In genomic region chr10:9204096-9204495, GRCm38 (mm10) we compare ENCODE assay signal across 12 mouse cellular contexts.
DNase-seq lines count a peak whose midpoint lies in the region.
"Had no signal": no experiment of that assay in that cellular context is flagged by ENCODE, and none has a peak within 500 bp of the region (broad histone marks: within the 10 kb centered on the region; RNA-seq: fewer than 3 reads in every experiment).

No protein-coding gene starts in this region.

- DNase-seq in cerebellum, adult 18-20 months = peak; percentile 45 to 57
- peak; percentile 50 to 66 for DNase-seq in cerebellum, postnatal 25 days
- DNase-seq in layer of hippocampus, adult 9-11 months = peak; percentile 88
- DNase-seq in right cerebral cortex, adult 18-20 months = peak; percentile 62
- DNase-seq in heart, adult 11 months = no peak
- DNase-seq in Muller cell, postnatal 12 days (ENCODE audit: inconsistent ontology term) = no peak
- DNase-seq in kidney, adult 11 months = no peak
- DNase-seq in ovary, postnatal 14 days (ENCODE audit: low spot score) = no peak
- DNase-seq: adrenal gland, postnatal 10 days; gastrocnemius, postnatal 14 days; kidney, postnatal 14 days; lung, postnatal 10 days had no signal

Comparison
In these comparisons a context has a peak if more than half of its experiments do, and no peak if none do; other contexts are left out.
1. DNase-seq: peak in cerebellum, adult 18-20 months (2 of 2), cerebellum, postnatal 25 days (2 of 2), layer of hippocampus, adult 9-11 months (single experiment) and right cerebral cortex, adult 18-20 months (single experiment); none in heart, adult 11 months (single experiment), Muller cell, postnatal 12 days (single experiment), kidney, adult 11 months (single experiment) and ovary, postnatal 14 days (single experiment).